Mouse (Mus musculus) heart, postnatal 0 days (tissue): ENCODE measurements around the gene Plch2. TPM values are rescaled to one million over a fixed set of nuclear protein-coding genes. Genes with fewer than 3 reads are reported as not detected.

Source experiments
- ATAC-seq: fragments of 200-750 bp; cut with Nextera tagmentation; 2 replicates; pipeline ENCODE4 v1.8.0; 2017; ENCODE audit warnings: low read depth, moderate number of reproducible peaks, moderate library complexity; ENCODE audit not compliant: insufficient read depth
- DNase-seq: peaks from one replicate; pipeline ENCODE4 v3.0.0-alpha.2; 2016; ENCODE audit warnings: low spot score
- H3K27ac ChIP-seq: fragments of 300-500 bp; sonication (generic); 2 replicates; pipeline ENCODE4 v1.5.1; 2014; ENCODE audit warnings: low read depth, mild to moderate bottlenecking
- H3K27me3 ChIP-seq: fragments of 300-500 bp; sonication (generic); 2 replicates; pipeline ENCODE4 v1.6.1; 2014; ENCODE audit warnings: low read length, mixed read lengths; ENCODE audit not compliant: control insufficient read depth, insufficient read depth
- H3K36me3 ChIP-seq: fragments of 300-500 bp; sonication (generic); replicated peaks from 2 replicates; pipeline ENCODE4 v1.6.1; 2014; ENCODE audit warnings: low read length, mixed read lengths; ENCODE audit not compliant: control insufficient read depth, insufficient read depth
- H3K4me1 ChIP-seq: fragments of 300-500 bp; sonication (generic); 2 replicates; pipeline ENCODE4 v1.6.1; 2014; ENCODE audit warnings: antibody characterized with exemption; ENCODE audit not compliant: control insufficient read depth, insufficient read depth
- H3K4me2 ChIP-seq: fragments of 300-500 bp; sonication (generic); 2 replicates; pipeline ENCODE4 v1.6.1; 2014; ENCODE audit warnings: low read depth, mild to moderate bottlenecking, low read length, moderate library complexity
- H3K4me3 ChIP-seq: fragments of 300-500 bp; sonication (generic); 2 replicates; pipeline ENCODE4 v1.5.1; 2014; ENCODE audit warnings: low read depth, low read length
- H3K9ac ChIP-seq: fragments of 300-500 bp; sonication (generic); replicated peaks from 2 replicates; pipeline ENCODE4 v1.6.1; 2014; ENCODE audit warnings: low read depth, low read length, mixed read lengths
- H3K9me3 ChIP-seq: fragments of 300-500 bp; sonication (generic); replicated peaks from 2 replicates; pipeline ENCODE4 v1.6.1; 2016; ENCODE audit warnings: low read length; ENCODE audit not compliant: control insufficient read depth
- CTCF ChIP-seq: IDR thresholded peaks from 2 replicates; pipeline ENCODE4 v1.5.1; 2016; ENCODE audit warnings: antibody characterized with exemption, control low read depth, low read depth
- EP300 ChIP-seq: IDR thresholded peaks from 2 replicates; pipeline ENCODE4 v1.6.1; 2016; ENCODE audit warnings: antibody characterized with exemption, low read depth
- WGBS: fragments of 180-500 bp; shearing (Covaris S2); extraction: QIAGEN DNeasy Blood & Tissue Kit; methylation state at CpG from one replicate; pipeline ENCODE4 v1.1.7; 2014; 5-methylcytosine and 5-hydroxymethylcytosine counted together
- polyA plus RNA-seq: library from polyadenylated mRNA; unstranded; fragments of >200 nt; fragmentation: Nextera tagmentation; extraction: Ambion mirVana; gene quantifications from 2 replicates; pipeline ENCODE4 v1.2.1, GENCODE M21; 2015
- total RNA-seq: library from RNA; depleted of rRNA; stranded (reverse); fragments of >200 nt; gene quantifications from 2 replicates; pipeline ENCODE4 v1.2.3, GENCODE M21; 2014; ENCODE audit warnings: low replicate concordance

The Plch2 gene
- total and polyA plus RNA-seq, 2 experiments from 2014 or later: 0.05 to 0.15 TPM

DNA sequence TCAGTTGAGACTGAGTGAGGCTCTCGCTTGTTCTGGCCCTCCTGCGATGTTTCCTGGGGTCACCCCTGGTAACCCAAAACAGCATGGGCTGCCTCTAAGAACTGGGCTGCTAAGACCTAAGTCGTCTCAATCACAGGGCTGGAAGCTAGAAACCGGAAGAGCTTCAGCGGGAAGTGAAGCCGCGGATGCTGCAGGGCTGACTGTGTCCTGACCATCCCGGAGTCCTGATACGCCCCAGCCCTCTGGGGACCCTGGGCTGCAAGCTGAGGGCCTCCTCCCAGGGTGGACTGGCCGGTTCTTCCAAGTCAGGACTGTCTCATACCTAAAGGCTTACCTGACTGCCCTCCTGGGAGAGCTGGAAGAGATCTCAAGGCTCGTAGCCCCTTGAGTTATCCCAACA lies 39.8 kb downstream of the Plch2 start:
- Histone ChIP-seq H3K36me3 (no peaks in the 10 kb centered on the region), H3K4me1 (no peaks in the 10 kb centered on the region), H3K27ac (no peak overlapping the region), H3K9ac (no peak overlapping the region), H3K4me3 (no peak overlapping the region), H3K27me3 (peaks cover 17% of the 10 kb centered on the region), H3K9me3 (no peaks in the 10 kb centered on the region), H3K4me2 (no peak overlapping the region)
- TF ChIP-seq CTCF (no peak), EP300 (no peak)
- WGBS: 57% methylated on average over 11 of the region's 11 CpGs
- no peak for ATAC-seq
- DNase-seq: no peak

DNA sequence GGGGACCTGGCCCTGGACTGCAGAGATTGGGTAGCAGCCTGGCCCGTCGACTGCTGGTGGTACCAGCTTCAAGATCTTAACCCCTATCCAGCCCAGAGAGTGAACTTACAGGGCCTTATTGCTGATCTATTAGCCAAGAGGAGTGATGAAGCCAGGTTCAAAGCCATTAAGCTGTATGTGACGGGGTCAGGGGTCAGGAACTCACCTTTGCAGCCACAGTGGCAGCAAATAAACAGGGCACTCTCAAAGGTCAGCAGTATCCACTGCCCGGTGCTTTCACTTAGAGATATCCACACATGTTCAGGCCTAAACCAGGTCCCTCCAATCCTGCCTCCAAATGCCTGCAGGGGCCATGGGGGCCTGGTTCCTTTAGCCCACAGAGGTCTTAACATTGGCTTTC lies 41.0 kb downstream of the Plch2 start:
- no peak overlapping the region for H3K4me2 ChIP-seq
- H3K27ac ChIP-seq: no peak overlapping the region
- H3K27me3 ChIP-seq: peaks cover 16% of the 10 kb centered on the region
- H3K9me3 ChIP-seq: no peaks in the 10 kb centered on the region
- TF ChIP-seq CTCF: no peak
- no peak for TF ChIP-seq EP300
- H3K4me3 ChIP-seq: no peak overlapping the region
- ATAC-seq (no peak), DNase-seq (no peak)
- H3K4me1 ChIP-seq: no peaks in the 10 kb centered on the region
- no peaks in the 10 kb centered on the region for H3K36me3 ChIP-seq
- WGBS: 68% methylated on average over 4 of the region's 4 CpGs
- no peak overlapping the region for H3K9ac ChIP-seq

DNA sequence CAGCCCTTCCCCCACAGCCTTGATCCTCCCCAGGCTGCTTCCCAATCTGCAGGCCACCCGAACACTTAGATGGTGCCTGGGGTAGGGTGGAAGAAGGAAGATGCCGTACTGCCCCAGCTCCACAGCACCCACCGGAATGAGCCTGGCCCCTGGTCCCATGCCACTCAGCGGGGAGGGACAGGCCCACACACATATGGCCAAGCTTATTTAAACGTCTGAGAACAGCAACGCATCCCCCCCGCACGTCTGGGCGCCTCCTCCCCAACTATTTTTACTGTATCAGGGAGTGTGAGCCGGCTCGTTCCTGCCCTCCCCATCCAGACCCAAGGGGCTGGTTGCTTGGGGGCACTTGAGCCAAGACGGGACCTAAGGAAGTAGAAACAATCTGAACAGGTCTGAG lies 41.8 kb downstream of the Plch2 start:
- no peak for DNase-seq

DNA sequence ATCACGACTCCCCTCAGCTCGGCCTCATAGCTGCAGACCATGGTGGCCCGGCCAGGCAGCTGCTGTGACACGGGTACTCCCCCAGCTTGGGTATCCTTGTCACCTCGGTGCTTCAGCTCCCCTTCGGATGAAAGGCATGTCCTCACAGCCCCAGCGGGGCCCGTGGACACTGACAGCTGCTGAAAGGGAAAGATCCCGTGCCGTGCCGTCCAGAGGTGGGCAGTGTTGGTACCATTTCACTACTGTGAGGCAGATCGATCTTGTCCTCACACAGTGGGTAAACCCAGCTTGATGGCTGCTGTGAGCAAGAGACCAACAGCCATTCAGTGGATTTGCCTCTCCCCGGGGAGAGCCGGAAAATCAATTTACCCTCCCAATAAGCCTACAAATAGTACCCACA lies 42.3 kb downstream of the Plch2 start:
- Histone ChIP-seq H3K4me2 (no peak overlapping the region), H3K27ac (no peak overlapping the region), H3K36me3 (no peaks in the 10 kb centered on the region), H3K27me3 (peaks cover 14% of the 10 kb centered on the region), H3K4me3 (no peak overlapping the region), H3K4me1 (no peaks in the 10 kb centered on the region), H3K9me3 (no peaks in the 10 kb centered on the region), H3K9ac (no peak overlapping the region)
- DNase-seq (no peak), ATAC-seq (no peak)
- TF ChIP-seq CTCF (no peak), EP300 (no peak)
- 61% methylated on average over 14 of the region's 14 CpGs for WGBS

More for the DNA sequence above, 41.8 kb downstream of the Plch2 start:
- no peak overlapping the region for H3K4me2 ChIP-seq
- H3K4me3 ChIP-seq: no peak overlapping the region
- no peak overlapping the region for H3K9ac ChIP-seq
- no peak for ATAC-seq
- peaks cover 16% of the 10 kb centered on the region for H3K27me3 ChIP-seq
- H3K27ac ChIP-seq: no peak overlapping the region
- TF ChIP-seq EP300: no peak
- no peak for TF ChIP-seq CTCF
- H3K4me1 ChIP-seq: no peaks in the 10 kb centered on the region
- no peaks in the 10 kb centered on the region for H3K9me3 ChIP-seq
- WGBS: 64% methylated on average over 12 of the region's 12 CpGs
- no peaks in the 10 kb centered on the region for H3K36me3 ChIP-seq

DNA sequence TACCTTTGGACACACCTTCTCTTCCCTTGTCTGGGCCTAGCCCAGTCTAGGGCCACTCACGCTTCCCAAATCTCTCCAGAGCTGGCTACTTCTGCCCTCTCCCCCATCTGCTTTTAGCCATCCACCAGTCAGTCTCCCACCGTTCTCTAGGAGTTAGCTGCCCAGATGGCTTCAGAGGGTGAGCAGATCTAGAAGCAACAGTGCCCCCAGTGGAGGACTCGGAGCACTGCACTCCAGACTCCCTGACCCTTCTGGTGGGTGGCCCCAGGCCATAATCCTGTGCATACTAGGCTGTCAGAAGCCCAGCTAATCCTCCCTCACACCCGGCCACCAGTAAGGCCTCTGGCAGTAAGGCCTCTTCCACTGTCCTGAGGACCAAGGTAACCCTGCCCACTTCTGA lies 43.8 kb downstream of the Plch2 start:
- Histone ChIP-seq H3K4me3 (no peak overlapping the region), H3K9ac (no peak overlapping the region), H3K4me2 (no peak overlapping the region), H3K27ac (no peak overlapping the region), H3K27me3 (peaks cover 5% of the 10 kb centered on the region), H3K4me1 (no peaks in the 10 kb centered on the region), H3K9me3 (no peaks in the 10 kb centered on the region), H3K36me3 (no peaks in the 10 kb centered on the region)
- DNase-seq (peak; percentile 63), ATAC-seq (peak; percentile 59)
- TF ChIP-seq EP300: no peak
- TF ChIP-seq CTCF: peak; percentile 75
- 2% methylated on average over 4 of the region's 4 CpGs for WGBS

DNA sequence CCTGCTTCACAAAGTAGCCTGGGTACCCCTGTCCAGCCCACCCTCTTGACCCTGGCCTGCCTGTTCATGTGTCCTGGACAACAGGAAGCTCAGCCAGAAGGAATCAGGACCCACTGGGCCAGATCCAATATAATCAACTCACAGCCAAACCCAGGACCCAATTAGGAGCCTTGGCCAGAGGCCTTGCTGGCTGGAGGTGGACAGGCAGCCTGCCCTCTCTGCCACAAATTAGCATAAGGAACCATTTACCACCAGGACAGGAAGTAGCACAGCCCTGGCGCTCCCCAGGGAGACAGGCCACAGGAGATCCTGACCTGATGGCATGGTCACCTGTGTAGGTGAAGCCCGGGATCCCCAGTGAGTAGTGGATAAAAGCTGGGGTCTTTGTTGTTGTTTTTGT lies 44.5 kb downstream of the Plch2 start:
- Histone ChIP-seq H3K4me2 (no peak overlapping the region), H3K9me3 (no peaks in the 10 kb centered on the region), H3K9ac (no peak overlapping the region), H3K27me3 (no peaks in the 10 kb centered on the region), H3K36me3 (no peaks in the 10 kb centered on the region), H3K4me3 (no peak overlapping the region), H3K4me1 (no peaks in the 10 kb centered on the region), H3K27ac (no peak overlapping the region)
- DNase-seq: no peak
- TF ChIP-seq EP300 (no peak), CTCF (no peak)
- ATAC-seq: no peak
- WGBS: 48% methylated on average over 2 of the region's 2 CpGs
